ENCODE assay signal across 10 mouse cellular contexts in genomic region chr8:108595061-108595419, GRCm38 (mm10).
A peak's percentile ranks its signal among the peaks of the same experiment; 100 is the strongest.
DNase-seq lines count a peak whose midpoint lies in the region; ATAC-seq lines count a peak whose summit lies in the region.
"Had no signal": no experiment of that assay in that cellular context is flagged by ENCODE, and none has a peak within 500 bp of the region (broad histone marks: within the 10 kb centered on the region; RNA-seq: fewer than 3 reads in every experiment).

No protein-coding gene starts in this region.

- no peak overlapping the region for H3K9ac ChIP-seq in hindbrain, embryonic 11.5 days (ENCODE audit: low read depth, low read length)
- no peak overlapping the region for H3K9ac ChIP-seq in hindbrain, embryonic 13.5 days
- H3K9ac ChIP-seq in hindbrain, embryonic 12.5 days, result no peak overlapping the region

- no peak overlapping the region for H3K4me3 ChIP-seq in hindbrain, embryonic 11.5 days (ENCODE audit: low read depth, low read length)
- H3K4me3 ChIP-seq in hindbrain, embryonic 13.5 days, result no peak overlapping the region
- no peak overlapping the region for H3K4me3 ChIP-seq in hindbrain, embryonic 12.5 days

- H3K27ac ChIP-seq in hindbrain, embryonic 11.5 days (ENCODE audit: low read depth, low read length), result 0 out of 2 replicates have a peak overlapping the region, but pooled peaks have one; percentile 30
- no peak overlapping the region for H3K27ac ChIP-seq in hindbrain, embryonic 13.5 days
- H3K27ac ChIP-seq in hindbrain, embryonic 12.5 days, result peak overlapping the region; percentile 50; the same call in 1 of the 2 replicates
- H3K27ac ChIP-seq: macrophage had no signal

- no peak overlapping the region for H3K4me2 ChIP-seq in hindbrain, embryonic 11.5 days (replicated peaks; ENCODE audit: low read depth, low read length)
- H3K4me2 ChIP-seq in hindbrain, embryonic 13.5 days, result no peak overlapping the region
- H3K4me2 ChIP-seq in hindbrain, embryonic 12.5 days (replicated peaks), result no peak overlapping the region

- no peaks in the 10 kb centered on the region for H3K9me3 ChIP-seq in hindbrain, embryonic 11.5 days (ENCODE audit: control insufficient read depth, low read length)
- H3K9me3 ChIP-seq in hindbrain, embryonic 13.5 days, result no peaks in the 10 kb centered on the region
- H3K9me3 ChIP-seq in hindbrain, embryonic 12.5 days (replicated peaks), result no peaks in the 10 kb centered on the region

- no peaks in the 10 kb centered on the region for H3K27me3 ChIP-seq in hindbrain, embryonic 11.5 days (ENCODE audit: control insufficient read depth, insufficient read depth, low read length)
- peaks cover 35% of the 10 kb centered on the region for H3K27me3 ChIP-seq in hindbrain, embryonic 13.5 days
- H3K27me3 ChIP-seq in hindbrain, embryonic 12.5 days, result 0 out of 2 replicates have a peak, but pooled peaks cover 4% of the 10 kb centered on the region

- H3K4me1 ChIP-seq in hindbrain, embryonic 11.5 days (replicated peaks; ENCODE audit: control insufficient read depth, insufficient read depth, low read length), result peaks cover 12% of the 10 kb centered on the region
- peaks cover 24% of the 10 kb centered on the region for H3K4me1 ChIP-seq in hindbrain, embryonic 13.5 days (replicated peaks)
- H3K4me1 ChIP-seq in hindbrain, embryonic 12.5 days, result peaks cover 25% of the 10 kb centered on the region

- ATAC-seq in hindbrain, embryonic 11.5 days (ENCODE audit: low FRiP score), result no peak
- ATAC-seq in hindbrain, embryonic 13.5 days (ENCODE audit: low FRiP score), result no peak
- no peak for ATAC-seq in hindbrain, embryonic 12.5 days (ENCODE audit: low FRiP score)

- peak; percentile 49 for DNase-seq in hindbrain, embryonic 11.5 days (ENCODE audit: low spot score)
- peak; percentile 53 for DNase-seq in thymus, postnatal 0 days (ENCODE audit: low spot score)
- DNase-seq in thymus, postnatal 36 days, result no peak
- DNase-seq in telencephalon, adult 2 months (ENCODE audit: low read depth, low spot score), result peak; percentile 11
- no peak for DNase-seq in adrenal gland, postnatal 14 days
- DNase-seq in layer of hippocampus, adult 8-10 months (ENCODE audit: low spot score in 2 of 2), result no peak
- DNase-seq: right cerebral cortex, adult 18-20 months had no signal

- WGBS in hindbrain, embryonic 11.5 days, result 55% methylated on average over 9 of the region's 9 CpGs
- WGBS in hindbrain, embryonic 13.5 days, result 45% methylated on average over 9 of the region's 9 CpGs
- 44% methylated on average over 9 of the region's 9 CpGs for WGBS in hindbrain, embryonic 12.5 days

- H3K36me3 ChIP-seq in hindbrain, embryonic 11.5 days (ENCODE audit: control insufficient read depth, insufficient read depth, low read length), result no peaks in the 10 kb centered on the region
- H3K36me3 ChIP-seq in hindbrain, embryonic 13.5 days, result no peaks in the 10 kb centered on the region
- no peaks in the 10 kb centered on the region for H3K36me3 ChIP-seq in hindbrain, embryonic 12.5 days

Comparison
In these comparisons a context has a peak if more than half of its experiments do, and no peak if none do; other contexts are left out.
1. DNase-seq: peak in hindbrain, embryonic 11.5 days (single experiment), thymus, postnatal 0 days (single experiment) and telencephalon, adult 2 months (single experiment); none in thymus, postnatal 36 days (0 of 2), adrenal gland, postnatal 14 days (single experiment) and layer of hippocampus, adult 8-10 months (0 of 2).